Mouse (Mus musculus) brain, embryonic 14.5 days (tissue): ENCODE data around the gene Mtus2.

Experiments used
- CTCF ChIP-seq: fragments of 200-500 bp; IDR thresholded peaks from 2 replicates; pipeline ENCODE4 v1.5.1; 2012; ENCODE audit warnings: inconsistent platforms, mild to moderate bottlenecking, moderate library complexity, borderline replicate concordance; ENCODE audit not compliant: insufficient read depth, insufficient read length; ENCODE audit errors: extremely low read depth
- POLR2A ChIP-seq: fragments of 200-500 bp; IDR thresholded peaks from 2 replicates; pipeline ENCODE4 v1.6.1; 2012; ENCODE audit warnings: mild to moderate bottlenecking, inconsistent platforms, borderline replicate concordance; ENCODE audit not compliant: poor library complexity, insufficient read depth, insufficient read length, severe bottlenecking; ENCODE audit errors: extremely low read depth

GRCm38 (mm10) chr5:148331229-148331776, 374.2 kb downstream of the Mtus2 start:
- no peak for TF ChIP-seq CTCF
- no peak for TF ChIP-seq POLR2A
